Mouse (Mus musculus): ENCODE measurements around the gene Aqp11. TPM values are rescaled to one million over a fixed set of nuclear protein-coding genes. Genes with fewer than 3 reads are reported as not detected.

The Aqp11 gene
- total and polyA plus RNA-seq, 3 experiments = 11.0 to 28.3 (median 18.0) TPM

GRCm38 (mm10) chr7:97719078-97719477 is 19.0 kb downstream of the Aqp11 start:
- peaks cover 25% of the 10 kb centered on the region for H3K4me1 ChIP-seq (ENCODE audit: insufficient read depth, low read depth, low read length)
- no peaks in the 10 kb centered on the region for H3K27me3 ChIP-seq (ENCODE audit: insufficient read depth, low read length)
- no peaks in the 10 kb centered on the region for H3K9me3 ChIP-seq (replicated peaks)
- no peak for ATAC-seq (ENCODE audit: extremely low read depth, insufficient number of reproducible peaks, low FRiP score, poor library complexity, severe bottlenecking)
- no peak for DNase-seq (ENCODE audit: low spot score)
- H3K36me3 ChIP-seq (replicated peaks) = peaks cover 86% of the 10 kb centered on the region
- TF ChIP-seq GATA2 (IDR thresholded peaks at IDR 0.05; ENCODE audit: borderline replicate concordance, low read depth, low read length) (no peak), POLR2AphosphoS5 (IDR thresholded peaks at IDR 0.05; ENCODE audit: insufficient replicate concordance, low read depth, low read length) (no peak), TAL1 (conservative IDR thresholded peaks at IDR 0.05; ENCODE audit: low read depth, low read length) (no peak), GATA1 (IDR thresholded peaks at IDR 0.05; ENCODE audit: borderline replicate concordance, low read length) (no peak), CTCF (IDR thresholded peaks at IDR 0.05; ENCODE audit: low read depth, low read length) (no peak)
- H3K4me3 ChIP-seq (ENCODE audit: low read depth, low read length) = no peak overlapping the region

- H3K27me3 ChIP-seq (ENCODE audit: insufficient read depth, low read length) = no peaks in the 10 kb centered on the region
- peaks cover 85% of the 10 kb centered on the region for H3K36me3 ChIP-seq (replicated peaks)
- DNase-seq (ENCODE audit: low spot score) = no peak
- no peak overlapping the region for H3K4me3 ChIP-seq (ENCODE audit: low read depth, low read length)
- peaks cover 8% of the 10 kb centered on the region for H3K4me1 ChIP-seq (ENCODE audit: insufficient read depth, low read depth, low read length)
- TF ChIP-seq POLR2AphosphoS5 (IDR thresholded peaks at IDR 0.05; ENCODE audit: insufficient replicate concordance, low read depth, low read length) (no peak), GATA1 (IDR thresholded peaks at IDR 0.05; ENCODE audit: borderline replicate concordance, low read length) (no peak), CTCF (IDR thresholded peaks at IDR 0.05; ENCODE audit: low read depth, low read length) (no peak), GATA2 (IDR thresholded peaks at IDR 0.05; ENCODE audit: borderline replicate concordance, low read depth, low read length) (no peak), TAL1 (conservative IDR thresholded peaks at IDR 0.05; ENCODE audit: low read depth, low read length) (no peak)
- H3K9me3 ChIP-seq (replicated peaks) = no peaks in the 10 kb centered on the region
- no peak for ATAC-seq (ENCODE audit: extremely low read depth, insufficient number of reproducible peaks, low FRiP score, poor library complexity, severe bottlenecking)
These were observed 20.8 kb downstream of the Aqp11 start for GRCm38 (mm10) chr7:97717326-97717725.

GRCm38 (mm10) chr7:97714651-97715050 is 23.4 kb downstream of the Aqp11 start:
- DNase-seq (ENCODE audit: low spot score) (no peak), ATAC-seq (ENCODE audit: extremely low read depth, insufficient number of reproducible peaks, low FRiP score, poor library complexity, severe bottlenecking) (no peak)
- TF ChIP-seq GATA2 (IDR thresholded peaks at IDR 0.05; ENCODE audit: borderline replicate concordance, low read depth, low read length) (no peak), POLR2AphosphoS5 (IDR thresholded peaks at IDR 0.05; ENCODE audit: insufficient replicate concordance, low read depth, low read length) (no peak), GATA1 (IDR thresholded peaks at IDR 0.05; ENCODE audit: borderline replicate concordance, low read length) (no peak), TAL1 (conservative IDR thresholded peaks at IDR 0.05; ENCODE audit: low read depth, low read length) (no peak), CTCF (IDR thresholded peaks at IDR 0.05; ENCODE audit: low read depth, low read length) (no peak)
- no peak overlapping the region for H3K4me3 ChIP-seq (ENCODE audit: low read depth, low read length)
- H3K36me3 ChIP-seq (replicated peaks) = peaks cover 88% of the 10 kb centered on the region
- no peaks in the 10 kb centered on the region; the same call in 1 of the 2 replicates for H3K4me1 ChIP-seq (ENCODE audit: insufficient read depth, low read depth, low read length)
- H3K27me3 ChIP-seq (ENCODE audit: insufficient read depth, low read length) = no peaks in the 10 kb centered on the region
- H3K9me3 ChIP-seq (replicated peaks) = no peaks in the 10 kb centered on the region

GRCm38 (mm10) chr7:97709204-97709603 is 28.9 kb downstream of the Aqp11 start:
- peaks cover 16% of the 10 kb centered on the region for H3K4me1 ChIP-seq (ENCODE audit: insufficient read depth, low read depth, low read length)
- TF ChIP-seq TAL1 (conservative IDR thresholded peaks at IDR 0.05; ENCODE audit: low read depth, low read length) = no peak
- H3K9me3 ChIP-seq (replicated peaks) = no peaks in the 10 kb centered on the region
- peaks cover 81% of the 10 kb centered on the region for H3K36me3 ChIP-seq (replicated peaks)
- DNase-seq (ENCODE audit: low spot score) (no peak), ATAC-seq (ENCODE audit: extremely low read depth, insufficient number of reproducible peaks, low FRiP score, poor library complexity, severe bottlenecking) (no peak)
- no peak overlapping the region for H3K4me3 ChIP-seq (ENCODE audit: low read depth, low read length)
- no peaks in the 10 kb centered on the region for H3K27me3 ChIP-seq (ENCODE audit: insufficient read depth, low read length)

GRCm38 (mm10) chr7:97707809-97708208 is 30.3 kb downstream of the Aqp11 start:
- peaks cover 80% of the 10 kb centered on the region for H3K36me3 ChIP-seq (replicated peaks)
- H3K9me3 ChIP-seq (replicated peaks) = no peaks in the 10 kb centered on the region
- ATAC-seq (ENCODE audit: extremely low read depth, insufficient number of reproducible peaks, low FRiP score, poor library complexity, severe bottlenecking) (no peak), DNase-seq (ENCODE audit: low spot score) (no peak)
- H3K27me3 ChIP-seq (ENCODE audit: insufficient read depth, low read length) = no peaks in the 10 kb centered on the region
- H3K4me1 ChIP-seq (ENCODE audit: insufficient read depth, low read depth, low read length) = peaks cover 22% of the 10 kb centered on the region
- no peak overlapping the region for H3K4me3 ChIP-seq (ENCODE audit: low read depth, low read length)
- TF ChIP-seq GATA1 (IDR thresholded peaks at IDR 0.05; ENCODE audit: borderline replicate concordance, low read length) (no peak), POLR2AphosphoS5 (IDR thresholded peaks at IDR 0.05; ENCODE audit: insufficient replicate concordance, low read depth, low read length) (no peak), CTCF (IDR thresholded peaks at IDR 0.05; ENCODE audit: low read depth, low read length) (no peak), TAL1 (conservative IDR thresholded peaks at IDR 0.05; ENCODE audit: low read depth, low read length) (no peak), GATA2 (IDR thresholded peaks at IDR 0.05; ENCODE audit: borderline replicate concordance, low read depth, low read length) (no peak)

GRCm38 (mm10) chr7:97707123-97707522 is 31.0 kb downstream of the Aqp11 start:
- no peak for DNase-seq (ENCODE audit: low spot score)
- H3K4me3 ChIP-seq (ENCODE audit: low read depth, low read length) = no peak overlapping the region
- H3K4me1 ChIP-seq (ENCODE audit: insufficient read depth, low read depth, low read length) = peaks cover 22% of the 10 kb centered on the region
- no peaks in the 10 kb centered on the region for H3K9me3 ChIP-seq (replicated peaks)
- peaks cover 76% of the 10 kb centered on the region for H3K36me3 ChIP-seq (replicated peaks)
- ATAC-seq (ENCODE audit: extremely low read depth, insufficient number of reproducible peaks, low FRiP score, poor library complexity, severe bottlenecking) = no peak
- H3K27me3 ChIP-seq (ENCODE audit: insufficient read depth, low read length) = no peaks in the 10 kb centered on the region
- TF ChIP-seq GATA2 (IDR thresholded peaks at IDR 0.05; ENCODE audit: borderline replicate concordance, low read depth, low read length) = no peak
- no peak for TF ChIP-seq CTCF (IDR thresholded peaks at IDR 0.05; ENCODE audit: low read depth, low read length)
- TF ChIP-seq POLR2AphosphoS5 (IDR thresholded peaks at IDR 0.05; ENCODE audit: insufficient replicate concordance, low read depth, low read length) = no peak
- TF ChIP-seq GATA1 (IDR thresholded peaks at IDR 0.05; ENCODE audit: borderline replicate concordance, low read length) = no peak
- TF ChIP-seq TAL1 (conservative IDR thresholded peaks at IDR 0.05; ENCODE audit: low read depth, low read length) = no peak

GRCm38 (mm10) chr7:97701106-97701505 is 37.0 kb downstream of the Aqp11 start:
- TF ChIP-seq GATA2 (IDR thresholded peaks at IDR 0.05; ENCODE audit: borderline replicate concordance, low read depth, low read length) (no peak), CTCF (IDR thresholded peaks at IDR 0.05; ENCODE audit: low read depth, low read length) (no peak), POLR2AphosphoS5 (IDR thresholded peaks at IDR 0.05; ENCODE audit: insufficient replicate concordance, low read depth, low read length) (no peak), TAL1 (conservative IDR thresholded peaks at IDR 0.05; ENCODE audit: low read depth, low read length) (no peak), GATA1 (IDR thresholded peaks at IDR 0.05; ENCODE audit: borderline replicate concordance, low read length) (no peak)
- ATAC-seq (ENCODE audit: extremely low read depth, insufficient number of reproducible peaks, low FRiP score, poor library complexity, severe bottlenecking) (no peak), DNase-seq (ENCODE audit: low spot score) (no peak)
- peaks cover 56% of the 10 kb centered on the region for H3K36me3 ChIP-seq (replicated peaks)
- H3K9me3 ChIP-seq (replicated peaks) = no peaks in the 10 kb centered on the region
- H3K27me3 ChIP-seq (ENCODE audit: insufficient read depth, low read length) = no peaks in the 10 kb centered on the region
- H3K4me1 ChIP-seq (ENCODE audit: insufficient read depth, low read depth, low read length) = peaks cover 41% of the 10 kb centered on the region
- no peak overlapping the region for H3K4me3 ChIP-seq (ENCODE audit: low read depth, low read length)

All from G1E (cell line).